Mouse (Mus musculus) heart, postnatal 10 days (tissue): ENCODE data around the gene Mtus2. TPM values are rescaled to one million over a fixed set of nuclear protein-coding genes. Genes with fewer than 3 reads are reported as not detected.
"Not testable (repeated sequence)": the region's sequence is repeated elsewhere in the genome, so short reads cannot be mapped to it uniquely, and the experiment has no call there.

Experiments
- DNase-seq, 2 experiments: peaks; one replicate each; pipeline ENCODE4 v3.0.0; 2021
- intact Hi-C: fragments of 180-260 bp; cut with DNase I; formaldehyde crosslinking; loops from one replicate; pipeline ENCODE4 v1.15.1; 2025
- total RNA-seq, 2 experiments: library from RNA; stranded (reverse); gene quantifications; 2 replicates each; pipeline ENCODE4 v1.2.3; 2021

Gene Mtus2
- total RNA-seq, 2 experiments from 2014 or later, result 88.3 to 114 TPM

DNA sequence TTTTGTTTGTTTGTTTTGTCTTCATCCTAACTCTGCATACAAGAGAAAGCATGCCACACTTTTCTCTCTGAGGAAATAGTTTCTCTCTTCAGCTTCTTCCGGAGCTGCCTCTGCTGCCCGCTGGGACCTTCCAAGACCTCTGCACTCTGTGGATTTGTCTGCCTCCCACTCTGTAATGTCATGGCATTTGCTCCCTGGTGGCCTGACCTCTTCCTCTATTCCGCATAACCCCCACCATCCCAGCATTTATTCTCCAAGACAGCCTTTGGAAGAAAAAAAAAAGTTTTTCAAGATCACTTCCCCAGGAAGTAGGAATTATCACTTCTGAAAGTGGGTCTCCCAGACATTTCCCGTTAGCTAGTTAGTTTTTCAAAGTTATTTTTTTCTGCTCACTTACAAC, 218.0 kb downstream of the Mtus2 start:
- intact Hi-C loops, result no loop called here
- DNase-seq, result no peak

DNA sequence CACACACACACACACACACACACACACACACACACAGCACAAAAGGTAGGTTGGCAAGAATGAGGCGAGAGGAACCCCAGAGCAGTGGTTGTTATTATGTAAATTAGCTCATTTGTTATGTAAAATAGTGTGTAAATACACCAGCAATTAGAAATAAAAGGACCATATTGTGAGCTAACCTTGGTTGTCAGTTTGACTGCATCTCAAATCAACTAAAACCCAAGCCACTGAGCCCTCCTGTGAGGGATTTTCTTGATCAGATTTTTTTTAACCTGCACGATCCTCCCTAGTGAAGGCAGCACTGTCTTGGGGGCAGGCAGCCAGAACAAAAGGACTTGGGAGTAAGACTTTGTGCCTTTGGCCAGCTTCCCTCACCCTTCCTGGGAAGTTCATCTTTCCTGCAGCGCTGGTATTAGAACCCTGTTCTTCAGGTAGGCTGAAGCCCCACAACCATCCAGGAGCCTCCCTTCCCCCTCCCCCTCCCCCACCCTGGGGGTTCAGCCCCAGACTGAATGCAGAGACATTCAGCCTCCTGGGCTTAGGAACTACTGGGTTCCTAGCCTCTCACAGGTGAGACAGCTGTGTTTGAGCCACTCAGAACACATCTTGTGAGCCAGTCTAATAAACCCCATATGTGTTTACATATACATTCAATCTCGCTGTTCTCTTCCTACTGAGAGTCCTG, 218.8 kb downstream of the Mtus2 start:
- no peak for DNase-seq
- intact Hi-C loops, result no loop called here

- DNase-seq, result not testable (repeated sequence)
Observed at GRCm38 (mm10) chr5:148176539-148176938, 219.4 kb downstream of the Mtus2 start.

DNA sequence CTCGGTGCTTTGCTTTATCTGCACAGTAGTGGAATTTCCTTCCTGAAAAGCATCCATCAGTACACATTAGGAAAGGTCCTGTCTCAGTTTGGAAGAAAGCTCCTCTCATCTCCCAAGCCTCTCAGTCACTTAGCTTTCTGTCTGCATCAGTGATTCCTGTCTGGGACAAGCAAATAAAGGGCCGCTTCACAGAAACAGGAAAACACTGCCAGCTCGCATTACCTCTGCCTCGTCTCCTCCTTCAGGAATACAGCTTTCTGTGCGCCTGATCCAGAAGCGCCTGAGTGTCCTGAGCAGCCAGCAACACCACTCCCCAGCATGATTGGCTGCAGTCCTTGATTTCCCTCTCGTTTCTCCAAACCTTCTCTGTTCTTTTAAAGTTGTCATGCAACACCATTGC, 222.1 kb downstream of the Mtus2 start:
- DNase-seq, result no peak
- intact Hi-C loops, result no loop called here

More at GRCm38 (mm10) chr5:148176539-148176938, 219.4 kb downstream of the Mtus2 start:
- intact Hi-C loops, result not testable (repeated sequence)

- peak; percentile 54 to 63 for DNase-seq
- intact Hi-C loops, result loop anchor here (1.0 kb wide), 1 partner anchor 59 kb away; no protein-coding TSS in a partner anchor
Observed at GRCm38 (mm10) chr5:148180590-148181307, 223.6 kb downstream of the Mtus2 start.

DNA sequence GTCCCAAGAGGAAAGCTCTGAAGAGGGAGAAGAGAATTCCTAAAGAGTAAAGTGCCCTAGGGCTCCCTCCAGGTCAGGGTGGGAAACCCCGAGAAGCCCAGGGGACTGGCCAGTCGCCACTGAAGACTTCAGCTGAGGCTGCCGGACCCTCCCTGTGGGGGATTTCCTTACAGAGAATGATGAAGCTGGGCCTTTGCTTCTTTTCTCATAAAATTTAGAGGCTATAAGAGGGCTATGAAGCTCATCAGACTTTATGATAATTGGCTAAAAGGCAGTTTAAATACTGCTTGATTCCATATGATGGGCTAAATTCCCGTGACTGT, 224.1 kb downstream of the Mtus2 start:
- intact Hi-C loops, result no loop called here
- DNase-seq, result no peak

DNA sequence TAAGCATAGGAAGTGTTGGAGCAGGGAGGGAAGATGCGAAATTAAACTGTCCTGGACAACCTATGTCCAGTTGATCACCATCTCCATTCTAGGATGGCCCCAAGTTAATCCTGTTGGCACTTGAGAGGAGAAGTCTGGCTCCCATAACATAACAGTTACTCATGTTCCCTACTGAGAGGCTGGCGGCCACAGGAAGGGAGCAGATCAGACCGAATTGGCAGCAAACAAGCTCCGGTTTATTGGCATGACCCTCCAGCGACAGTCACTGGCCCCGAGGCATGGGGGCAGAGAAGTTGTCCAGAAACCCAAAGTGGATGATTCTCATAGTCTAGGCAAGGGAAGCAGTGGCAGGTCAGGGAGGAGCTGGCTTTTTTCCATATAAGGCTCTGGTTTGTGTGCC, 224.8 kb downstream of the Mtus2 start:
- DNase-seq, result peak in 1 of 2 experiments; percentile 6
- intact Hi-C loops, result no loop called here

DNA sequence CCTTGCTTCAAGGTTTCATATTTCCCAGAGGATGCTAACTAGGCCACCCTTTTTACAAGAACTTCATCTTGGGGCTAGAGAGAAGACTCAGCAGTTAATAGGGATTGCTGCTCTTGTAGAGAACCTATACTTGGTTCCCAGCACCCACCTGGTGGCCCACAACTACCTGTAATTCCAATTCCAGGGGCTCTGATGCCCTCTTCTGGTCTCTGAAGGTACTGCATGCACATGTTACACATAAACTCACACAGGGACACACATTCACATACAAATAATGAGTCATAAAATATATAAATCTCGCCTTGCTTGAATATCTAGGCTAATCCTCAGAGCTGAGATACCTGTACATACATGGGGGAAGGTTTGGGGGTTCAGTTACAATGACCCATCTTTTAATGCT, 228.8 kb downstream of the Mtus2 start:
- DNase-seq, result no peak
- intact Hi-C loops, result no loop called here

DNA sequence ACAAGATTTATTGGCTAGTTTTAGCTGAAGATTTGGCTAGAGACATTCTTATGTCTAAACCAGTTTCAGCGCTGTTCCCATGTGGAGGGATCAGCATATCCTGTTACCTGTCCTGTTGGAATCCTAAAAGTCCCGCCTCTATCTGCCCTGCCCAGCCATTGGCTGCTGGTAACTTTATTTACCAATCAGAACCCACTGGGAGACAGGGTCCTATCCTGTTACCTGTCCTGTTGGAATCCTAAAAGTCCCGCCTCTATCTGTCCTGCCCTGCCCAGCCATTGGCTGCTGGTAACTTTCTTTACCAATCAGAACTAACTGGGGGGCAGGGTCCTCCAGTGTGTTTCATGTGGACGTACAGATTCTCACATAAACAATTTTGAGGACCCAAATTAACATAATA, 234.3 kb downstream of the Mtus2 start:
- intact Hi-C loops, result no loop called here
- DNase-seq, result no peak

- intact Hi-C loops, result no loop called here
- DNase-seq, result no peak
Observed at GRCm38 (mm10) chr5:148211831-148212230, 254.7 kb downstream of the Mtus2 start.

- intact Hi-C loops, result no loop called here
- DNase-seq, result peak; percentile 54 to 58
Observed at GRCm38 (mm10) chr5:148216786-148217185, 259.7 kb downstream of the Mtus2 start.

DNA sequence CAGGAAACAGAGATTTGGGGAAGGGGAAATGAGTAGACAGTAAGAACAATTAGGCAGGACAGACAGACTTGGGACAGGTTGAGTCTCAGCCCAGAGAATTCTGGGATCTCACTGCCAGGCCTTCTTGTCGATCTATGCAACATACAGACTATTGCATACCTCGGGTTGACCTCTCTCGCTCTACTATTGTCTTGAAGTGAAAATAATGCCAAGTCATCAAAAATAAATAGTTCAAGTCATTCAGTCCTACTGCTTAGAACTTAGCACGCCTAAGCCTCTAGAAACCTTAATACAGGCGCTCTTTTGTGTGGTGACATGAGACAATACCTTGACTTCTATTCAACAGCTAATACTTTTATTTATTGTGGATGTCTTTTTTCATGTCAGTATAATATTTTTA, 265.8 kb downstream of the Mtus2 start:
- DNase-seq, result no peak
- intact Hi-C loops, result no loop called here

DNA sequence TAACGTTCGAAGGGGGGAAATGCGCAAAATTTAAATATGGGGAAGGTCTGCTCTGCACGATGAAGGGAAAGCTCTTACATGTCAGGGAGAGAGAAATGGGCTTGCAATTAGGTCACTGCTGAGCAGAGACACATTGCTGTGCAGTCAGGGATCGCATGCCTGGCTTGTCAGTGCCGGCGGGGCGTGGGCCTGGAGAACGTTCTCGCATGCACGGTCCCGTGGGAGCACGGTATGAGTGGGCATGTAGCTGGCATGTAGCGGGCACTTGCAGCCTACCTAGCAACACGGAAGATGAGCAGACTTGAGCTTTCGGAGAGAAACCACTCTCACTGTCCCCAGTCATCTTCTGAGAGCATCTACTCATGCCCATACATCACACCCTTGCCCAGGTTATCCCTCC, 266.9 kb downstream of the Mtus2 start:
- DNase-seq, result no peak
- intact Hi-C loops, result no loop called here

DNA sequence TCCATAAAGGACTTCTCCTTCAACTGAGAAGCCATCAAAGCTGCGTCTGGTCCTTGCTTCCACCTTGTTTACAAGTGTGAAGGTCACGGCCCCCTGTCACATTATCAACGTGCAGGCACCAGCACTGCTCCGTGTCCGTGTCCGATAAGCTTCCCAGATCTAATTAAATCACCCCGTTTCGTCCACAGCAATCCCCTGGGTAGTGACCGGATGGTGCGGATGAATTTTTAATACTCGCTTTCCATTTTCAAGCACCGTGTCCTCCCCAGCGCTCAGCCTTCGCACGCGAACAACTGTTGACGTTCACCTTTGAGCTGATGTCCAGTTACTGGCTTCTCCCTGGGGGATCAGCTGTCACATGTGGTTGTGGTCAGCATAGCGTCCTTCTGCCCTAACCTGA, 276.6 kb downstream of the Mtus2 start:
- no peak for DNase-seq
- intact Hi-C loops, result no loop called here

- intact Hi-C loops, result no loop called here
- no peak for DNase-seq
Observed at GRCm38 (mm10) chr5:148236616-148237015, 279.5 kb downstream of the Mtus2 start.

GRCm38 (mm10) chr5:148239067-148239466, 281.9 kb downstream of the Mtus2 start:
- DNase-seq, result peak; percentile 35 to 57
- intact Hi-C loops, result loop anchor here (1.0 to 2.0 kb wide), 2 partner anchors 59 to 282 kb away; partner anchors contain the start of gene Mtus2

DNA sequence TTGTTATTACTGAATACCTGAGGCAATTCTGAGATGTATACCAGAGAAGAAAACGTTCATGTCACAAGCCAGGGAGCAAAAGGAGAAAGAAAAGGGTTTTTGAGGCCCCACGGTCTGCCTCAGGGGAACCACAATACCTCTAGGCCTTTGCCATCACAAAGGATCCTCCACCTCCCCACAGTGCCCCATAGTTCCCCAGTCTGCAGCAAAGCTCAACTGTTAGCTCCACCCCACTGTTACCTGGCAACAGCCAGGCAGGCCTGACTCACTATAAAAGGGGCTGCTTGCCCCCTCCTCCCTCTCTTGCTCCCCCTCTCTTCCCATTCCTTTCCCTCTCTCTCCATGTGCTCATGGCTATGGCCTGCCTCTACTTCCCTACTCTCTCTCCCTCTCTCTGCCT, 282.6 kb downstream of the Mtus2 start:
- no peak for DNase-seq
- intact Hi-C loops, result loop anchor here (1.0 to 10.0 kb wide), 3 partner anchors 59 to 825 kb away; partner anchors contain the start of gene Mtus2

DNA sequence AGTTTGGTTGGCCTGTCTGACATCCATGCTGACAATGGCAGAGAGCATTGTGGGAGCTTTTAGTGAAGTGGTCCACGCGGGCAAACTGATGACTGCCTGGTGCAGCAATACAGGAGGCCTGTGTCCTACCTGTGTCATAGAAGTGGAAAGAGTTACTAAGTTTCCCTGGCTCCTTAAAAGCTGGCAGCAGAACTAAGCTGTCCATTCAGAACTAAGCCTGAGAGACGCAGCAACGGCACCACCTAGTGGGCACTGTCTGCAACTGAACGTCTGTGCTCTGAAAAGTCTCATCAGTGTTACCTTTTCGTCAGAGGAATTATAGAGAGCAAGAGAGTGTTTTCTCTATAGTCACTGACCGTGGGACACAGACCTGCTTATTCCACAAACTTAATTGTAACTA, 284.8 kb downstream of the Mtus2 start:
- intact Hi-C loops, result loop anchor here (1.0 to 10.0 kb wide), 2 partner anchors 285 to 827 kb away; partner anchors contain the start of gene Mtus2
- DNase-seq, result peak; percentile 78 to 87

GRCm38 (mm10) chr5:148244471-148244870, 287.4 kb downstream of the Mtus2 start:
- DNase-seq, result no peak
- intact Hi-C loops, result loop anchor here (10.0 kb wide), 1 partner anchor 830 kb away; no protein-coding TSS in a partner anchor

DNA sequence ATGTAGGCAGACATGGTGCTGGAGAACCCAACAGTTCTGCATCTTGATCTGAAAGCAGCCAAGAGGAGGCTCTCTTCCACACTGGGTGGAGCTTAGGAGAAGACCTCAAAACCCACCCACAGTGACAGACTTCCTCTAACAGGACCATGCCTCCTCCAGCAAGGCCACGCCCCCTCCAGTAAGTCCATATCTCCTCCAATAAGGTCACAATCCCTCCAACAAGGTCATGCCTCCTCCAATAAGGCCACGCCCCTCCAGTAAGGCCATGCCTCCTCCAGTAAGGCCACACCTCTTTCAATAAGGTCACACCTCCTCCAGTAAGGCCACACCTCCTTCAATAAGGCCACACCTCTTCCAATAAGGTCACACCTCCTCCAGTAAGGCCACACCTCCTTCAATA, 288.3 kb downstream of the Mtus2 start:
- intact Hi-C loops, result loop anchor here (10.0 kb wide), 1 partner anchor 831 kb away; no protein-coding TSS in a partner anchor
- no peak for DNase-seq

DNA sequence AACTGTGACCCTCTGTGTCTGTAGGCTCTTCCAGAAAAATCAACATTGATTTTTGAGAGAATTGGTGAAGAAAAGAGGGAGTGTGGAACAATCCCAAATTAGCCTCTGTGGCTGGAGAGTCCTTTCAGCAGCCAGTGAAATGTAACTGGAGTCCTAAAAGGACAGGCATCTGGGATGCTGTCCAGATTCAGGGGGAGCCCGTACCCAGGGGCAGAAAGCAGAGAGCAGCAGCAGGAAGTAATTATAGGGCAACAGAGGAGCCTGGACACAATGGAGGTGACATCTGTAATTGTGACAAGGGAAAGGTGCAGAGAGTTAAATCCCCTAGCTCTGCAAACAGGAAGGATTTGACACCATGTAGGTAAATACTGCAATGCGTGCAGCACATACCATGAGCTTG, 291.1 kb downstream of the Mtus2 start:
- peak; percentile 49 to 54 for DNase-seq
- intact Hi-C loops, result loop anchor here (10.0 kb wide), 1 partner anchor 833 kb away; no protein-coding TSS in a partner anchor

DNA sequence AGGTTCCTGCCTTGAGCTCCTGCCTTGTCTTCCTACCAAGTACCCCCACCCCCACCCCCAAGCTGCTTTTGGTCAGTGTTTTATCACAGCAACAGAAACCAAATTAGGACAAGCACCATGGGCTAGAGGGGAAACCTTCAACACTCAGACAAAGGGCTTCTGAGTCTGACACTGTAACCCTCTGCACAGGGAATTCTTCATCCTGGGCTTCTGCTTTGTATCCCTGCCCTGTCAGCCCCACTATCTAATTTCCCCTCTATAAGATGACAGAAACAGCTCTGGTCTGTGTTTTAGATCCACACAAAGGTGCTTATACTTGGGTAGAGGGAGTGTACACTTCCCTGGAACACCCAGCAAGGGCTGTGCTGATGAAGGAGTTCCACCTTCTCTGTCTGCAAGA, 294.7 kb downstream of the Mtus2 start:
- intact Hi-C loops, result no loop called here
- no peak for DNase-seq
